Mouse (Mus musculus): Measurements from ENCODE around the gene Taf6l. TPM values are rescaled to one million over a fixed set of nuclear protein-coding genes. Genes with fewer than 3 reads are reported as not detected.

The Taf6l gene
- polyA plus RNA-seq, 1 experiment = 9.0 TPM

DNA sequence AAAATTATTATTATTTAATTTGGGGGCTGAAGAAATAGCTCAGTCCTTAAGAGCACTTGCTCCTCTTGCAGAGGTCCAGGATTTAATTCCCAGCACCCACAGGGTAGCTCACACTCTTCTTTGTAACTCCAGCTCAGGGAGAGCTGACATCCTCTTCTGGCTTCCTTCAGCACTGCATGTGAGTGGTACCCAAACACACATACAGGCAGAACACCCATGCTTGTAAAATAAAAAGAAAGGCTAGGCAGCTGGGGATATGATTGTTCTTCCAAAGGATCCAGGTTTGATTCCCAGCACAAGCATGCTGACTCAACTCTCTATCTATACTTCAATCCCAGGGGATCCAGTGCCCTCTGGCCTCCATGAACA, 12.7 kb upstream of the Taf6l start:
- Histone ChIP-seq H3K4me1 (ENCODE audit: control insufficient read depth, insufficient read depth, low read length) (peaks cover 5% of the 10 kb centered on the region; the same call in 1 of the 2 replicates), H3K4me3 (replicated peaks; ENCODE audit: extremely low read depth, low read depth, low read length) (no peak overlapping the region)
- TF ChIP-seq CTCF (IDR thresholded peaks at IDR 0.05; ENCODE audit: insufficient read depth, low read length) (no peak), POLR2A (IDR thresholded peaks at IDR 0.05; ENCODE audit: borderline replicate concordance, extremely low read depth, low read depth, low read length) (no peak)
- no peak for DNase-seq

DNA sequence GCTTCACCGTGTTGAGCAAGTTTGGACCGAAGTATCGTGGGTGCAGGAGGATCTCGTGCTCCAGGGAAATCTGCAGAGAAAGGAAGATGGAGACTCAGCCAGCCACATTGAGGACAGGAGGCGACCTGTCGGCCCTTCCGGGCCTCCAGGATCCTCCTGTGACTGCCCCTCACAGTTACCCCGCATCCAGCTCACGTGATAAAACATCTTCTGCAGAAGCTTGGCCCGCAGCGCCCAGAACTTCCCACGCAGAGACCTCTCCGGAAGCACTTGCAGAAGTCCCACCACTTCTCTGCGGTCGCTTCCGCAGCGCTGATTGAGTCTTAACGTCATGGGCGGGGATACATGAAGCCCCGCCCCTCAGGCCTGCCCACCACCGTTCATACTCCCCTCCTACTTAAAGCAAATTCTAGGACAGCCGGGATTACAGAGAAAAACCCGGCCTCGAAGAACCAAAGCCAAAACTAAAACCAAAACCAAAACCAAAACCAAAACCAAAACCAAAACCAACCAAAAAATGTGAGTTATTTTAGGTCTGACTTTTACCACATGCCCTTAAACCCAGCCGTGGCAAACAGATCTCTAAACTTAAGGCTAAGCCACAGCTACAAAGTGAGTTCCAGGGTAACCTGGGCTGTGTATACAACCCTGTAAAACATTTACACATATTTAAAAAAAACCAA, 12.2 kb upstream of the Taf6l start, which contains the start of gene Polr2g:
Gene Polr2g, minus strand, starts transcription at position 314 of the 683 bp plus-strand sequence.
- peak; percentile 86 for DNase-seq
- WGBS = under 1% methylated on average over 25 of the region's 25 CpGs
- TF ChIP-seq POLR2A (IDR thresholded peaks at IDR 0.05; ENCODE audit: borderline replicate concordance, extremely low read depth, low read depth, low read length) (peak; percentile 84; the same call in 1 of the 2 replicates), CTCF (IDR thresholded peaks at IDR 0.05; ENCODE audit: insufficient read depth, low read length) (no peak)
- peak within 1 kb of the TSS; percentile 82 for H3K4me3 ChIP-seq (replicated peaks; ENCODE audit: extremely low read depth, low read depth, low read length)
- H3K4me1 ChIP-seq (ENCODE audit: control insufficient read depth, insufficient read depth, low read length) = peaks cover 5% of the 10 kb centered on the region; the same call in 1 of the 2 replicates

DNA sequence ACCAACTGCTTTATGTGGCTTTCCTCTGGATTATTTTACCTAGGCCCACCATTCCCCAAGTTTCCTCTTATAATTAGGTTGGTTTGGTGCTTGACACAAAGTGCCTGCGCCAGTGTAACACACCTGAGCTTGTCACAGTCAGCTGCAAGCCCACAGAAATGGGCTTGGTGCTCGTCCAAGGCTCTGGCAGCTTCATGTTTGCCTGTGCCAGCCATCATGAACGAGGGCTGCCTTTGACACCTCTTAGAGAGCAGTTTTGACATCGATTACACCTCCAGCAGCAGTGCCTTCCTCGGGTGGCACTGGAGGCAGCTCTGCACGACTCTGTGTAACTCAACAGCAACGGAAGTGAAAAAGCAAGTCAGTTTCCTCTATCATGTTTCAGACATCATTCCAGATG, 4.0 kb upstream of the Taf6l start:
- no peak overlapping the region for H3K4me3 ChIP-seq (replicated peaks; ENCODE audit: extremely low read depth, low read depth, low read length)

DNA sequence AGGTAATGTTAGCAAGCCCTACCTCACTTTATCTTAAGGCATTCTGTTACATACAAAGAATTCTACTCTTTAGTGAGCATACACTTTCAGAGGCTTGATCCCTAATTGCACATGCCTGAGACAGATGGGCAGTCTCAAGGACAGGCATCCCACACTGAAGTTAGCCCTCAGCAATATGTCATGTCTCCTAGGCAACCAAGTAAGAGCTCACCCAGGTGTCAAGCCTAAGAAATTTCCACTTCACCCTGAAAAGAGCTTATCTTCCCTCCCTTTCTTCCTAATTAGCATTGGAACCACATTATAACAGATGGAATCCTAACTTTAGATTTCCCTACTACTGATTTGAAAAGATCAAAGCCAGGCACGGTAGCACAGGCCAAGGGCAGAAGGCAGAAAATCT, 3.0 kb upstream of the Taf6l start:
- DNase-seq = no peak
- Histone ChIP-seq H3K4me3 (replicated peaks; ENCODE audit: extremely low read depth, low read depth, low read length) (no peak overlapping the region), H3K4me1 (ENCODE audit: control insufficient read depth, insufficient read depth, low read length) (no peaks in the 10 kb centered on the region)
- TF ChIP-seq POLR2A (IDR thresholded peaks at IDR 0.05; ENCODE audit: borderline replicate concordance, extremely low read depth, low read depth, low read length) (no peak), CTCF (IDR thresholded peaks at IDR 0.05; ENCODE audit: insufficient read depth, low read length) (no peak)
- 50% methylated on average over 1 of the region's 1 CpGs for WGBS

More for the DNA sequence above, 4.0 kb upstream of the Taf6l start:
- 69% methylated on average over 7 of the region's 7 CpGs for WGBS
- H3K4me1 ChIP-seq (ENCODE audit: control insufficient read depth, insufficient read depth, low read length) = no peaks in the 10 kb centered on the region
- TF ChIP-seq CTCF (IDR thresholded peaks at IDR 0.05; ENCODE audit: insufficient read depth, low read length) (no peak), POLR2A (IDR thresholded peaks at IDR 0.05; ENCODE audit: borderline replicate concordance, extremely low read depth, low read depth, low read length) (no peak)
- no peak for DNase-seq

DNA sequence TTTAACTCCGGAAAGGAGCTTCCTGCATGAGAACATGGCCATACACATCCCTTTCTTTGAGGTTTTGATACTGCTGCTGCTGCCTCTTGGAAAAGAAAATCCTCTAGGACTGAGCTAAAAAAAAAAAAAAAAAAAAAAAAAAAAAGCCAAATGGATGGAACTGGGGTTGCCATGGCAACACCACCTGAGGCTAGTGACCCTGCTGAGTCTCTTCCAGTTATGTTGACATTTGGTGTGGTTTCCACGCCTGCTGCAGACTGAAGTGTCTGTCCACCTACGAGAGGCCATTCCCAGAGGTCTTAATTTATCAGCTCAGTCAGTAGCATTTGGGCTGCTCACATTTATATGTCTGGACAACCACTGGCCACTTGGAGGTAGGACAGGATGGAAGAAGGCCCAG, 2.3 kb upstream of the Taf6l start:
- TF ChIP-seq POLR2A (IDR thresholded peaks at IDR 0.05; ENCODE audit: borderline replicate concordance, extremely low read depth, low read depth, low read length) = no peak
- no peak for TF ChIP-seq CTCF (IDR thresholded peaks at IDR 0.05; ENCODE audit: insufficient read depth, low read length)
- no peak for DNase-seq
- WGBS = 45% methylated on average over 3 of the region's 3 CpGs

DNA sequence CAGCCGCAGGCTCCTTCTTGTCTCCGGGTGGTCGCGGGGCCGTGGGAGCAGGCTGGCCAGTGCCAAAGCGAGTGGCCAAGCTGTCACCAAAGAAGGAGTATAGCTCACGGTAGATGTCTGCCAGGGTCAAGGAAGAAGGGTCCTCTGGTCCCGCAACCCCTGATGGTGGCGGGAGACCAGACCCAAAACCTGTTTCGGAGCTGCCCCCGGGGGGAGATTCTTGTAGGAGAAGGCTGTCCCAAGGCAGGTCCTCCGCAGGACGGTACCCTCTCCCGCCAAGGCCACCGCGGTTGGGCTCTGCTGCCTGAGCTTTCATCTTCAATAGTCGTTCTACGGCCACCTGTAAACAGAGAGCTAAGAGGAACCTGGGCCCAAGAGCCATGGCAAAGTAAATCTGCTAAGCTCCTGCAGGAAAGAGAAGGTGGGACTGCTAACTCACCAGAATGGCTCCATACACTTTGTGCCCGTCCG, 11.2 kb downstream of the Taf6l start:
- peaks cover 19% of the 10 kb centered on the region for H3K4me1 ChIP-seq (ENCODE audit: control insufficient read depth, insufficient read depth, low read length)
- 2% methylated on average over 20 of the region's 20 CpGs for WGBS
- DNase-seq = no peak
- H3K4me3 ChIP-seq (replicated peaks; ENCODE audit: extremely low read depth, low read depth, low read length) = peak overlapping the region; percentile 90
- TF ChIP-seq POLR2A (IDR thresholded peaks at IDR 0.05; ENCODE audit: borderline replicate concordance, extremely low read depth, low read depth, low read length) = no peak

More for the DNA sequence above, 2.3 kb upstream of the Taf6l start:
- H3K4me3 ChIP-seq (replicated peaks; ENCODE audit: extremely low read depth, low read depth, low read length) = no peak overlapping the region
- H3K4me1 ChIP-seq (ENCODE audit: control insufficient read depth, insufficient read depth, low read length) = no peaks in the 10 kb centered on the region

DNA sequence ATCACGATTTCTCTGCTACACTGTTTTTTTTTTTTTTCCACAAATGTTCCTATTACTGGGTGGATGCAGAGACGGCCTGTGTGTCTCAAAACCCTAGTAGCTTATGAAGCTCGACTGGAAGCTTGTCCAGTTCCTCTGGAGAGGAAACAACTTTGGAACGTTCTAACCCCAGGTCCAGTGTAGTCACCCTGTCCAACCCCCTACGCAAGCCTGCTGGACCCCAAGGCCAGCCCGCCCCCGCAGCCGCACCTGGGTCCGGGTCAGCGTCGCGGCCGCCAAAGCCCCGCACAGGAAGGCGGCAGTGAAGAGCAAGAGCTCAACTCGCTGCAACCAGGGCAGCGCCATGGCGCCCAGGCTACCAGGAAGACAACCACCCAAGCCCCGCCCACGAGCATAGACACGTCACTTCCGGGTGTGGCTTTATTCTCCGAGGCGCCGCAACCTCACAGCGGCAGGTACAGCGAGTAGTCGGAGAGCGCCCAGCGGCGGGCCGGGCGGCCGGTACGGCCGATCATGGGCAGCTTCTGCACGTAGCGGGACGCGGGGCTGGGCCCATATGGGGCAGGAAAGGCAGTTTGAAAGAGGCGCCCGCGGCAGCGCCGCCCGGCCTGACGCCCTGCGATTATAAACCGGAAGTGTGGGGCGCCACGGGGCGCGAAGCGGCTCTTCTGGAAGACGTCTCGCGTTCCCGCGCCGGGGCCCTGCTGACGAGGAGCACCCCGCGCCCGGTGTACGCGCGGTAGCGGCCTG, 12.0 kb downstream of the Taf6l start, which contains the start of gene Tmem179b:
Gene Tmem179b, minus strand, starts transcription at position 382 of the 750 bp plus-strand sequence.
- H3K4me3 ChIP-seq (replicated peaks; ENCODE audit: extremely low read depth, low read depth, low read length) = peak within 1 kb of the TSS; percentile 90
- DNase-seq = peak; percentile 99
- peaks cover 19% of the 10 kb centered on the region for H3K4me1 ChIP-seq (ENCODE audit: control insufficient read depth, insufficient read depth, low read length)
- TF ChIP-seq POLR2A (IDR thresholded peaks at IDR 0.05; ENCODE audit: borderline replicate concordance, extremely low read depth, low read depth, low read length) (peak; percentile 96), CTCF (IDR thresholded peaks at IDR 0.05; ENCODE audit: insufficient read depth, low read length) (no peak)
- WGBS = 2% methylated on average over 68 of the region's 68 CpGs

DNA sequence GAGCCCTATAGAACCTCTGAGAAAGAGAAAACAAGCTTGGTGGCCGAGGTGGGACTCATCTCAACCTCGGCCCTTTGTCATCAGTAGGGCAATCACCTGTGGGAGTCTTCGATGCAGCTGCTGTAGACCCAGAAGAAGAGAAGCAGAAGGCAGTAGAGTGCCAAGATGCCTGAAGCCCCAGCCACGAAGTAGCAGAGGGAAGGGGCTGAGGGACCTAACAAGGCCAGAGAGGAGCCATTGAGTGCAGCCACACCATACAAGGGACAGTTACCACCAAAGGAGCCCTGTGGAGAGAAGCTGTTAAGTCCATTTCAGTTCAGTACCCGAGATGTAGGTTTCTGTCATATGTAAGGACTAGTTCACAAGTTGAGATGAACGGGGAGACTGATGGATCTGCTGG, 12.8 kb downstream of the Taf6l start:
- TF ChIP-seq CTCF (IDR thresholded peaks at IDR 0.05; ENCODE audit: insufficient read depth, low read length) (no peak), POLR2A (IDR thresholded peaks at IDR 0.05; ENCODE audit: borderline replicate concordance, extremely low read depth, low read depth, low read length) (no peak)
- Histone ChIP-seq H3K4me3 (replicated peaks; ENCODE audit: extremely low read depth, low read depth, low read length) (peak overlapping the region; percentile 90), H3K4me1 (ENCODE audit: control insufficient read depth, insufficient read depth, low read length) (peaks cover 19% of the 10 kb centered on the region)
- DNase-seq = no peak
- 46% methylated on average over 6 of the region's 6 CpGs for WGBS

DNA sequence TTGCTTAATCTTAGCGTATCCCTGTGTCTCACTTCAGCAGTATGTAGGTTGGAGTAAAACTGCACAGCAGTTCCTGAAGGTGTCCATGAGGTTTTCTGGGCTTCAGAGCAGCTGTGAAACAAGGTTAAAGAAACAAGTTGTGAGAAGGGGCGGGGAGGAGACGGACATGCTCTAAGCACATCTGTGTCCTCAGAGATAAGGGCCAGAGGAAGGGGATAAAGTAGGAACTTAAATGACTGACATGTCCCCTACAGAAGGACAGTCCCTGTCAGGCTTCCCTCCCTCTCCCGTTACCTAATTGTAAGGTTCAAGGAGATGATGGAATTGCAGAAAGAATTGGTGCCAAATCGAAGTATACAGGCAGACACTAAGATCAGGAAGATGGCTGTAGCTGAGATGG, 13.2 kb downstream of the Taf6l start:
- H3K4me3 ChIP-seq (replicated peaks; ENCODE audit: extremely low read depth, low read depth, low read length) = no peak overlapping the region
- 64% methylated on average over 5 of the region's 5 CpGs for WGBS
- DNase-seq = no peak

More for the DNA sequence above, 13.2 kb downstream of the Taf6l start:
- TF ChIP-seq POLR2A (IDR thresholded peaks at IDR 0.05; ENCODE audit: borderline replicate concordance, extremely low read depth, low read depth, low read length) (no peak), CTCF (IDR thresholded peaks at IDR 0.05; ENCODE audit: insufficient read depth, low read length) (no peak)
- peaks cover 19% of the 10 kb centered on the region for H3K4me1 ChIP-seq (ENCODE audit: control insufficient read depth, insufficient read depth, low read length)
